Mouse (Mus musculus) A20 (cell line): Measurements from ENCODE around the gene Foxp1.

Experiments used
- DNase-seq: peaks from one replicate; pipeline ENCODE4 v3.0.0-alpha.2; 2011; ENCODE audit warnings: low read depth, low spot score

The Foxp1 gene

DNA sequence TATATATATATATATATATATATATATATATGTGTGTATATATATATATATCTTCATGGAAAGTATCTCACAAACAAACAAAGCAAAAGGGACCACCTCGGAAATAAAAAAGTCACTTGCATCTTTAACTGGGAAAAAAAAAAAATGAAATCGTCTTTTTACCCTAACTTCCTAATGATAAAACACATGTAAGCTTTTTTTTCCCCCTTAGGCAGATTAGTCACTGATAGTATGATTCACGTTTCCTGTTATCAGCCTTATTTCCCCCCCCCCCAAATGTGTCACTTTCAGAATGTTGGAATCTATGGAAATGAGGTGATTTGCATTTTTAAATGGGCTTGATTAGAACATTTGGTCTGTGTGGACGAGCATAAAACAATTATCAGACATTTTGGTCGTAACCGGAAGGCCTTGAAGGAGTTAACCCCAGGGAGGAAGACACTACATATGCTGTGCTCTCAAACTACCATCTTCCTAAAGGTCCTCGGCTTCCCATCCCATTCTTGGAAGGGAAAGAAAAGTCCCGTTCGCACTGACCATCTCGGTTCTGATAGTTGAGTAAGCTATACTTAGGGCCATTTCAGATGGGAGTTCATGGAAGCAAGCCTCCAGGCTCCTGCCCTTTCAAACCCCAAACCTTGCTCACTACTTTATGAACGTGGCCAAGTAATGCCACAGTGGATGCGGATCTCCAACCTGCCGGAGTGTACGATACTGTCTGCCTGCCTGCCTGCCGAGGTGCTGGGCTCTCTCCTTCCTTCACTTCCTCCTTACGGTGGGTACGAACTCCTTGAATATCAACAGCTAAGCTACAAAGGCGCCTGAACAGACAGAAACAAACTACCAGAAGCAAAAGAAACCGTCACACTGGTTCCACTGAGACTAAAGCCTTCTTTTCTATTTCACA, 495.6 kb downstream of the Foxp1 start:
- DNase-seq: peak; percentile 72

GRCm38 (mm10) chr6:99026040-99026439, 496.5 kb downstream of the Foxp1 start:
- peak; percentile 69 for DNase-seq

DNA sequence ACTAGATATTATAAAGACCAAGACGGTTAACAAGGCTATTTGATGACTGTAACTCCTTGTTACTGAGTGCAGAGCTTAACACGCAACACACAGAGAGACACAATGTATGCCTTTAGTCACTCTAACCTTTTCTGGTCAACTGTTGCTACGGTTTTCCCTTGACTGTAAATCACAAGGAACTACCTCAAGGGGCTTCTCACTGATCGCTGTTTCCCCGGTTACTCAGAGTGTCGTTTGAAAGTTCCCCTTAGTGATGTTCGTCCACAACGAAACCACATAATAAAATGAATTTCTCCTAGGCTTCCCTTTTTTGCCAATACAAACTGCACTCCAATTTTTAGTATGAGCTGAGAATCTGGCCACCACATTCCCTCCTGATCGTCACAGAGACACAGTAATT, 497.9 kb downstream of the Foxp1 start:
- no peak for DNase-seq

GRCm38 (mm10) chr6:99020570-99021444, 501.7 kb downstream of the Foxp1 start:
- no peak for DNase-seq

DNA sequence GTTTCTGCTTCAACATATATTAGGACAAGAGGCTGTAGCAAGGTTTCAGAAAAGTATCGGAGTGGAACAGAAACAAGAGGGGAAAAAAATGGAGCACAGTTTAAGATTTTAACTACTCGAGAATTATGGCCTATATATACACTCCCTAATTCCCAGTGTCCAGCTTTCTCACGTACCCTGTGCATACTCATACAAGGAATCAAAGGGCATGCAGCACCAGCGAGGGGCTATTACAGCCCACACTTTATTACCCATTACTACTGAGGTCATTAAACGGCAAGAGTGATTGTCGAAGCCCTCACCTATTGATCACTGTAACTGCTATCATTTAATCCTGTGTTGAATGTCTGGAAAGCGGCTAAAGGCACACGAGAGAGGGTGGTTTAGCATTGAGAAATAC, 502.8 kb downstream of the Foxp1 start:
- no peak for DNase-seq

DNA sequence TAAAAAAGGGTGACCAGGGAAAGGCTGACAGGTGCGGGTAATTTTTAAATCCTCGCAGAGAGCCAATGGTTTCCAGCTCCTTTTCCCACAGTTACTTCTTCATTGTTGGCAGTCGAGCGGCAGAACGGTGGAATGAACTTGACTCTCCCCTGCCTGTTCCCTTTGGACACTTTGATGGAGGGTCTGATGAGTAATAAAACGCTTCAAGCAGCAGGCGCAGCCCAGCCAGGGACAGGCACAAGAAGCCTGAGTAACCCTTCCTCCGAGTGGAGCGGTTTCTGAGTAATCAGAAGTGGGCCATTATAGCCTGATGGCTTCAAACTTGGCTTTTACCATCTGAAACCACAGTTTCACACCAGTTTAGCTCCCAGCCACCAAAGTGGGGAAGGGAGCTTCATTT, 503.3 kb downstream of the Foxp1 start:
- no peak for DNase-seq

GRCm38 (mm10) chr6:99013866-99014502, 508.5 kb downstream of the Foxp1 start:
- no peak for DNase-seq

- DNase-seq: no peak
Observed at GRCm38 (mm10) chr6:99013119-99013865, 509.2 kb downstream of the Foxp1 start.

DNA sequence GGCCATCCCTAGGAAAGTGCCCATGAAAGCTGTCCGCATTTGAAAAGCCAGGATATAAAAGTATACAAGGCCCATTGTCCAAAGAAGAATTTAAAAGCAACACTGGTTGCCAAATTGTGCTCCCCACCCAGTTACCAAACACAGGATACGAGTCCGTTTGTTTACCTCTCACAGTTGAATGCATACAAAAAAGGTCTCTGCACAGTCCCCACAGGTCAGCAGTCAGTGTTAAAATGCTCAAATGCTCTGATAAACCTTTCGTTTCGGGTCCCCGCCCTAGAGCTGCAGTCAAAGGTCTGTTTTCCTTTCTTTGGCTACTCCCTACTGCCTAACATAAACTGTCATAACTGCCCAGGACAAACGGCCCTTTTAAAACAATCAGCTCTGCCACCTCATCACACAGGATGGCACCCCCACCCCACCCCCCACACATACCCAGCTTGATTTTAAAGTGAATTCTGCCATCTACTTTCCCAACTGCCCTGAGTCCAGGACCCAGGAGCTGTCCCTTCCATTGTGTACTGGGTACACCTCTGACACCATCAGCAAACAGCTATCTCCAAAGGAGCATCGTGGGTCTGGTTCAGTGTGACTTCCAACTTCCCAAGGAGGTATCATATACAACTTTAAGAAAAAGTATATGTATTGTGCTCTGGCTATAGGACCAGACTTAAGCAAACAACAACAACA, 510.5 kb downstream of the Foxp1 start:
- no peak for DNase-seq

DNA sequence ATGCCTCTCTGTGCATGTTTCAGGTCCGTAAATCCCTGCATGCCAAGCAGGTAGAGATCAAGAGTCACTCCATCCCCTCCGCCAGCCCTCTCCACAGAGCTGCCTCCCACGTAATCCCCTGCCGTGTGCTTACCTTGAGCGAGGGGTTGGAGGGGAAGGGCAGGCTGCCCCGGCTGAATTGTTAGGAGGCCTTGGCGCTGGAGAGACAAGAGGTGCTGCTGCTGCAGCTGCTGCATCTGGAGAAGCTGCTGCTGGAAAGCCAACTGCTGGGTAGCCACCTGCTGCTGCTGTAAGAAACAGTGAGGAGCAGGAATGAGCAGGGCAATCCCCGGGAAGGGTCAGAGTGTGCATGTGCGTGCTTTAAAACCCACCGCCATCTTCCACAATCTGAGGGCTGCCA, 512.8 kb downstream of the Foxp1 start:
- DNase-seq: no peak

- no peak for DNase-seq
Observed at GRCm38 (mm10) chr6:99008565-99008964, 514.0 kb downstream of the Foxp1 start.

- DNase-seq: peak; percentile 88
Observed at GRCm38 (mm10) chr6:99007542-99007941, 515.0 kb downstream of the Foxp1 start.

- no peak for DNase-seq
Observed at GRCm38 (mm10) chr6:99004255-99004997, 518.1 kb downstream of the Foxp1 start.

DNA sequence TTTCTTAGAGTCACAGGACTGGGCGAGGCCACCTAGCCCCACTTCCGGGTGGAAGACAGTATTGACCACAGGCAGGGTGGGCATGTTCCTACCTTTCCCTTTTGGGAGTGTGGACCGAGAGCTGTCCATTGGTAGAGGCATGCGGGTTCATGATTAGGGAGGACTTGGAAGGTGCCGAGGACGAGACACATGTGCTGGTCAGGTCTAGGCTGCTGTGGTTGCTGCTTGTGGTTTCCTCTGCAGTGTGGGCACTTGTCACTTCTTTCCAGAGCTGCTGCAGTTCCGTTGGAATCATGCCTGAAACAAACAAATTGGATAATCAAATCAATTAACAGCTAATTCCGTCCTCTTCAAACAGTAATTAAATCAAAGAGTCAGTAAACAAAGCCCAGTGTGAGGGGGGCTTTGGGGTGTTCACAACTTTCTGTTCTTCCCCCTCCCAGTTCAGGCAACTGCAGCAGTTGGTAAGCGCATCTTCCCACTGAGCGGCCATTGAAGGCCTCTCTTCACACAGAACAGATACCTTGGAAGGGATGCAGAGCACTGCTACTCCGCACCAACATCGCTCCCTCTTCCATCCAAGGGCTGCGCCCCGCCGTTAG, 519.3 kb downstream of the Foxp1 start:
- no peak for DNase-seq

DNA sequence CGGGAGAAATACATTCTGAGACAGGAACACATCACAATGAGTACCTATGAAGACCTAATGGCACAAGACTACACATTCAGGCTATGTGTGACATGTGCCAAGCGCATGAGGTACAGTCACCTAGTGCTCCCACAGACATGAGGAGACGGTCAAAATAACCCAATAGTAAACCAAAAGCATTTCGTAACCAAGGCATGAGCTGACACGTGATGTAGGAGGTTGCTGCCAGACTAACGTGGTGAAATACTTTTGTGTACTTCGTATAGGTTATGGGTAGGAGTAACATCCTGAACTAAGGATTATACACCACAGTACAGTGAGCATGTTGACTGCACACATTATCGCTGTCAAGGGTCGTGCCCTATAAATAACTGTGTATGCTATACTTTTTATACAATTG, 520.9 kb downstream of the Foxp1 start:
- DNase-seq: no peak

DNA sequence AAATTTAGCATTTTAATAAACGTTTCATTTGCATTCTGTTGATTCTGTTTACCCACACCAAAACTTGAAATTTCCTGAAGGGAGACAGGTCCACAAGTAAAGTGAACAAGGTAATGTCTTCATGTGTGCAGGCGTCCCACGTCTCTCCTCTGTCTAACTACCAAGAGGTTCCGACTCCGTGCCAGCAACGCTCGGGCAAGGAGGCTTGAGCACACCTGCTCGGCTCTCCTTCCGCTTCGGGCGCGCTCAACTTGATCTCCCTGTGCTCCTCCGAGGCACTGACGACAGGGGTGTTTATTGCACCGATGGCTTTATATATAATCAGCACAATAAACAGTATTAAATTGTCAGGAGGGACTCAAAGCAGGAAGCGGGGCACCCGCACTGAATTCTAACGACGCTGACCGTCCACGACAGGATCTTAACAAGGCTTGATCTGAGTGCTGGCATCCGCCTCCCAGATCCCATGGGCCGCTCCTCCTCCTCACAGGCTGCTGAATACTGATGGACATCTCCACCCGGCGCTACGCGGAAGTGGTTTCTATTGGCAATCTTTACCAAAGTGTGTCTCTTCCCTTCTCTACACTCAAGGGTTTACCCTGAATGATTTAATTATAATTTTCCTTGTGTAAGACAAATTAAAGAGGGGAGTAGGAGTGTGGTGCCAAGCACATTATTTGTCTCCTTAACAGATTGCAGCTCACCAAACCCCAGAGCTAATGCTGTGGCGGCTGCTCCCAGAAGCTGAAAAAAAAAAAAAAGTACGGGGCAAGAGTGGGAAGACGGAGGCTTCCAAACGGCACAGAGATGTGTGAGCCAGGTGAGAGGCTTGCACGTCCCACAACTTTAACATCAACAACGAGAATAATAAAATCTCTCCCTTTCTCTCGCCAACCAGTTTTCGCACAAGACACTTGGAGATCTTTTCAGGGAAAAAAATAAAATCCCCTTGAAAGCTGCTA, 523.3 kb downstream of the Foxp1 start:
- no peak for DNase-seq

DNA sequence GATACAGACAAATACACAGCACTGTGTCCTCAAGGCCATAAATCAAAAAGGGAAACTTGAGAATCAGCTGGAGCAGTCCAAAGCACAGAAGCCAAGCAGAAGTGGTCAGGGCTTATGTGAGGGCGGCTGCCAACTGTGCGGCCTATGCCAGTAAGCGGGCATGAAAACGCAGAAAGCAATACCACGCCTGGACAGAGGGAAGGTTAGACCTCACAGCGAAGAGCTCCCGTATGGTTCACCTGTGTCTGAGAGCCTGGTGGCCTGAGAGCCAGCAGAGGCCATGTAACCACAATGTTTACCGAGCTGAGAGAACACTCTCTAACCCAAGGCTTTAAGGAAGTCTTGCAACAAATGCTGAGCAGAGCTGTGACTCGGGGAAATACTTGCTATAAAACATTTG, 524.8 kb downstream of the Foxp1 start:
- peak; percentile 77 for DNase-seq

DNA sequence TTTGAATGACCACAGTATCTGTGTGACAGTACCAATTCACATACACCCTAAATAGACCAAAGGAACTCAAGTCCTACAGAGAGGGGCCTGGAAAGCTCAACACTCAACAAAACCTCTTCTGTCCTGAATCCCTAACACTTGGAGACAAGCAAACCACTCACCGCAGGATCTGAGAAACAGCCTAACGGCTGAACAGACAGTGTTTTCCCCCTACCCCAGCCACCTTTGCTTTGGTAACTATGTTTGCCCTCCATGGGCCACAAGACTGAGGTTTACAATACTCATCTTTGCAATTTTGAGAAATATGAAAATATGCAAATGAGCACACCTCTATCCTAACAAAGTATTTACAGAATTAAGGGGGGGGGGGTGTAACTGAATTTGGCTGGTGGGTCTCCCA, 525.7 kb downstream of the Foxp1 start:
- DNase-seq: no peak
